Mouse (Mus musculus) megakaryocyte progenitor cell, adult 5-6 weeks (primary cell): ENCODE results near the gene Krt1. TPM values are rescaled to one million over a fixed set of nuclear protein-coding genes. Genes with fewer than 3 reads are reported as not detected.
A peak's percentile ranks its signal among the peaks of the same experiment; 100 is the strongest.

Experiments
- ATAC-seq: replicated peaks from 2 replicates; pipeline ENCODE4 v1.8.0; 2016; ENCODE audit warnings: mild to moderate bottlenecking, moderate TSS enrichment, inconsistent platforms; ENCODE audit not compliant: poor library complexity
- total RNA-seq, 2 experiments: library from RNA; stranded (forward) in 1 of 2; stranded (reverse) in 1 of 2; fragments of 157-497, 149-512 nt in 1 of 2; fragments of 200-1000 nt in 1 of 2; gene quantifications; 2 replicates each; pipeline versions ENCODE4 v1.2.3 to v1.2.4; 2015 to 2017

Krt1 gene
- total RNA-seq (2015) (not detected in 2 replicates), total RNA-seq (2017) (not detected in 2 replicates)

- ATAC-seq = no peak
These were observed at the start of gene Krt1 for GRCm38 (mm10) chr15:101850694-101851093. TSS of gene Krt1 (minus strand) at chr15:101850794.

GRCm38 (mm10) chr15:101895216-101895615, 44.6 kb upstream of the Krt1 start:
- ATAC-seq = no peak

GRCm38 (mm10) chr15:101892820-101893219, 42.2 kb upstream of the Krt1 start, which contains the start of gene Krt76:
TSS of gene Krt76 (minus strand) at chr15:101892920.
- no peak for ATAC-seq

- no peak for ATAC-seq
These were observed 29.2 kb upstream of the Krt1 start for GRCm38 (mm10) chr15:101879776-101880175.

GRCm38 (mm10) chr15:101878041-101878440, 27.4 kb upstream of the Krt1 start:
- ATAC-seq = no peak

- no peak for ATAC-seq
These were observed 23.8 kb upstream of the Krt1 start for GRCm38 (mm10) chr15:101874383-101874782.

GRCm38 (mm10) chr15:101873231-101873630, 22.6 kb upstream of the Krt1 start:
- no peak for ATAC-seq

- no peak for ATAC-seq
These were observed 18.8 kb upstream of the Krt1 start, which contains the start of gene Krt77 for GRCm38 (mm10) chr15:101869431-101869830. TSS of gene Krt77 (minus strand) at chr15:101869705.

GRCm38 (mm10) chr15:101866754-101867153, 16.2 kb upstream of the Krt1 start:
- ATAC-seq = no peak

GRCm38 (mm10) chr15:101860421-101861130, 10.0 kb upstream of the Krt1 start:
- no peak for ATAC-seq

GRCm38 (mm10) chr15:101859735-101860170, 9.2 kb upstream of the Krt1 start:
- ATAC-seq = peak; percentile 52

- ATAC-seq = no peak
These were observed 8.3 kb upstream of the Krt1 start for GRCm38 (mm10) chr15:101858673-101859425.

- no peak for ATAC-seq
These were observed 6.1 kb upstream of the Krt1 start for GRCm38 (mm10) chr15:101856696-101857095.

GRCm38 (mm10) chr15:101855732-101856131, 5.1 kb upstream of the Krt1 start:
- ATAC-seq = no peak

GRCm38 (mm10) chr15:101854294-101854693, 3.7 kb upstream of the Krt1 start:
- ATAC-seq = no peak

GRCm38 (mm10) chr15:101852571-101852970, 2.0 kb upstream of the Krt1 start:
- no peak for ATAC-seq

- peak; percentile 78 for ATAC-seq
These were observed 4.6 kb downstream of the Krt1 start for GRCm38 (mm10) chr15:101845971-101846403.

- no peak for ATAC-seq
These were observed 7.4 kb downstream of the Krt1 start for GRCm38 (mm10) chr15:101843192-101843591.

GRCm38 (mm10) chr15:101834784-101835328, 15.7 kb downstream of the Krt1 start:
- ATAC-seq = no peak

GRCm38 (mm10) chr15:101833131-101833530, 17.5 kb downstream of the Krt1 start:
- ATAC-seq = no peak

- ATAC-seq = no peak
These were observed 21.2 kb downstream of the Krt1 start for GRCm38 (mm10) chr15:101829441-101829840.

- ATAC-seq = no peak
These were observed 28.8 kb downstream of the Krt1 start for GRCm38 (mm10) chr15:101821786-101822185.
